Mouse (Mus musculus): ENCODE data around the gene Slc4a4. TPM values are rescaled to one million over a fixed set of nuclear protein-coding genes. Genes with fewer than 3 reads are reported as not detected.

Gene Slc4a4
- 3.8 and 4.0 TPM in 2 replicates for polyA plus RNA-seq (2012; rRNA removed)

DNA sequence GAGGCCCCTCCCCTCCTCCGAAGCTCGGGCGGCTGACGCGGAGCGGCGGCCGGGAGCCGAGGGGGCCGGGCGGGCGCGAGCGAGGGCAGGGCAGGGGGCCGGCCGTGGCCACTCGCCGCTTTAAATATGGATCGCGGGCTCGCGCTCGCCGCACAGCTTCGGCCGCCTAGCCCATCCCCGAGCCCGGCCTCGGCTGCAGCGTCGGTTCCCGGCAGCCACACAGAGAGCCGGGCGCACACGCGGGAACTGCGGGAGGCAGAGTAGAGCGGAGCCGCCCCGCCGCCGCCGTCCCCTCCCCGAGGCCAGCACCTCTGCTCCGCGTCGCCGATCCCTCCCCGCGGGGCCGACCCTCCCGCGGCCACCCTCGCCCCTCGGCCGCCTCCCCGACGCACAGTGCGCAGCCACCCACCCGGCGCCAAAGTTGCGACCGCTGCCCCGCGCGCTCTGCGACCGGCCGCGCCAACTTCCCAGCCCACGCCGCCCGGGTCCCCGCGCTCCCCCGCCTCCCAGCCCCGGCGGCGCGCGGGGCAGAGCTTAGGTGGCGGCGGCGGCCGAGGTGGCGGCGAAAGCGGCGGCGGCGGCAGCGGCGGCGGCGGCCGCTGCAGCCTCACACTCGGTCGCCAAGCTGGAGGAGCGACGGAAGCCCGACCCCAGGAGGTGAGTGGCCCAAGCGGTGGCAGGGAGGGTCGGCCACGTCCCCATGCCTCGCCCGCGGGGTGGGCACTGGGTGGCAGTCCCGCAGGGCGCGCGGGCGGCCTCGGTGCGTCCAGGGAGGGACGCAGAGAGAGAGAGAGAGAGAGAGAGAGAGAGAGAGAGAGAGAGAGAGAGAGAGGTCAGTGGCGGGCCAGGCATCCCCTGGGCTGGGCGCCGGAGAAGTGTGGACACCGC is at the start of gene Slc4a4:
Gene Slc4a4 (plus strand): TSS at position 151 of the 888 bp plus-strand sequence.
- DNase-seq (ENCODE audit: low spot score) = peak; percentile 58

DNA sequence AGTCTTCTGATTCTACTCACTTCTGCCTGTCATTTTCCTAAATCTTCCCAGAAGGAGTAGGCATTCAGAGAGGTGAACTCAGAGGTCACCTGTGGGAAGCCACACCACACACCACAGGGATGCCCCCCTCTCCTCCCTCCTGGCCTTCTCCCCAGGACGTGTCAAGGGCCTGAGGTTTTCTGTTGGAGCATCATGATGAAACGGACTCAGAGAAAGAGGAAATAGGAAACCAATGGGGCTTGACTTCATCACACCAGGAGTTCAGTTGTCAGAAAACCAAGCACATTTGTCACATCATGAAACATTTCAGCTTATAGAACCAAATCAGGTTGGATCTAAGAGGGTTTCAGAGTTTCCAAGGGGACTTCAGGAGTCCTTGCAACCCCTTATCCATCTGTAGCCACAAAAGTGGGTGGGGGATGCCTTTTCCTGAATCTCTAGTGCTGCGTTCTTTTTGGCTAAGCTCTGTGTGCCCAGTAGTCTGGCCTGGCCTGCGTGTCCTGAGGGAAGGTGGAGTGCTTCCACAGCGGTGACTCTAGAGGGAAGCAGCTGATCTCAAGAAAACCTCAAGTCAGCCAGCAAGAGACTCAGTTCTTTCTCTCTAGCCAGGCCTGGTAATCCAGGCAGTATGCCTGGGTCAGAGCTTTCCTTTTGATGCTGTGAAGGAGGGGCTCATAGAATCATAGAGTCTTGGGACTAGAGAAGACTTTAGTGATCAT is 46.4 kb upstream of the Slc4a4 start:
- no peak for DNase-seq (ENCODE audit: low spot score)

DNA sequence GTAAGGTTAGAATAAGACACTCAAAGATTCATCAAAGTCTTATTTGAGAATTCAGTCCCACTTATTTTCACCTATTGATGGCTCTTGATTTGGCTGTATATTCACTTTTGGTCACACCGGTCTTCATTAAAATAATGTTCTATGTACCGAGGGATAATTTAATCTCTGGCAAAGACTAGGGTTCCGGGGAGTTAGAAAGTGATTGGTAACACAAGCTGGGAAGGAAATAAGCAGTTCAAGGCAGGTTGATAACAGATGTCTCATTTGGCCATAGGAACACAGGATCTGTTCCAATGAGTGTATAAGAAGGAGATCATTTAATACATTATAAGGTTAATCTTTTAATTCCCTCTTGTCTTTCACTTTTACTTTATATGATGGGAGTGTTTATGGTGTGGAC is 29.3 kb upstream of the Slc4a4 start:
- no peak for DNase-seq (ENCODE audit: low spot score)

DNA sequence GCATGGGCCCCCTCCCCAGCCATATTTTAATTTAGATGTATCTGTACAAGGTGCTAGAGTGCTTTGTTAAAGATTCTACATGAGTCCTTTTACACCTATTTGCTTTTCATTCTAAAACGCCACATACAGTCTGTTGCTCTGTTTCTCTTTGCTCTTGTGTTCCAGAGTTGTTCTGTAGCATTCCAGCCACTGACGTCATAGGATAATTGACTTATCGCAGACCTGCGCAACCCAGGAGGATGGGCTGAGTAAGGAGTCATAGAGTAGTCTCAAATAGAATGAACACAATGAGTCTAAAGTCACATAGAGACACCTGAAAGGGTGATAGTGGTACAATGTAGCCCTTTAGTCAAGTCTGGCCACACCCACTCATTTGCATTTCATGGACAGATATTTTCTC is 28.8 kb upstream of the Slc4a4 start:
- no peak for DNase-seq (ENCODE audit: low spot score)

DNA sequence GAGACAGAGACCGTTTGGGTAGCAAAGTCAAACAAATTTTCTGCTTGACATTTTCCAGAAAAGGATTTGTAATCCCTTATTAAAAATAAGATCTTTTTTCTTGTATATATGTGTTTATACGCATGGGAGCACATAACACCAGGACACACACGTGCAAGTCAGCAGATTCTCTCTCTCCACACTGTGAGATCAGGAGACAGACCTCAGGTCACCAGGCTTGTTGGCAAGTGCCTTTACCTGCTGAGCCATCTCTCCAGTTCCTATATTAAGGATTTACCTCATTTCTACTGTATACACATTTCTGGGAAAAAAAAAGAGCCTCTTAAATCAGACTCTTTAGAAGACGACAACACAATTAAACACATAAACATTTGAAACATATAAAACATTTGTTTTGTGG is 28.4 kb upstream of the Slc4a4 start:
- no peak for DNase-seq (ENCODE audit: low spot score)

DNA sequence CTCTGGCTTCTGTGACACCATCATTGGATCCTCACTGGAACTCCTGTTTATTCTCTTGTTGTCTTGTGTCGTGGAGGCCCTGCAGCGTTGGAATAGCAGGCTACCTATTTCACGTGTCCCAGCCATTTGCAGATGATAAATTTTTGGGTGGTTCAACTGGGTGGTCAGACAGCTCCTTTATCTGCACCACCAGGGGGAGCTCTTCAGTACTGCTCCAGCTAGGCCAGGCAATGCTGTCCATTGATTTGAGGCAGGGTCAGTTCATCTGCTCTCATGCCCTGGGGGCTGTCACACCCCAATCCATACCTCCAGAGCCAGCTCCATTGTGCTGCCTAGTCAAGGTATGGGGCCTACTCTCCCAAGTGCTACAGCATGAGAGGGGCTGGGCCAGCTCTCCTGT is 24.5 kb upstream of the Slc4a4 start:
- DNase-seq (ENCODE audit: low spot score) = no peak

DNA sequence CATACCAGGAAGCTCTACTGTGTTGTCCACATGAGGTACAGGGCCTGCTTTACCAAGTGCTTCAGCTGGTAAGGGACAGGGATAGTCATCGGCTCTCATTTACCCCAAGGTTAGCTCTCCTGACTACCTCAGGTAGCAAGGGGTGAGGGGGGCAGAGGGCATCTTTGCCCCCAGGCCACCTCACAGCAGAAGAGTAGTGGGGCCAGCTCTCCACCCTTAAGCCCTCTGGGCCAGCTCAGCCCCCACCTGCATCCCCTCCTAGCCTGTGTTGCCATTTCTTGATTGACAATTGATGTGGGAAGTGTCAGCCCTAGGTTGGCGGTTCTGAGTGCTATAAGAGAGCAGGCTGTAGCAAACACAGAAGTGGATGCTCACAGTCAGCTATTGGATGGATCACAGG is 23.8 kb upstream of the Slc4a4 start:
- no peak for DNase-seq (ENCODE audit: low spot score)

DNA sequence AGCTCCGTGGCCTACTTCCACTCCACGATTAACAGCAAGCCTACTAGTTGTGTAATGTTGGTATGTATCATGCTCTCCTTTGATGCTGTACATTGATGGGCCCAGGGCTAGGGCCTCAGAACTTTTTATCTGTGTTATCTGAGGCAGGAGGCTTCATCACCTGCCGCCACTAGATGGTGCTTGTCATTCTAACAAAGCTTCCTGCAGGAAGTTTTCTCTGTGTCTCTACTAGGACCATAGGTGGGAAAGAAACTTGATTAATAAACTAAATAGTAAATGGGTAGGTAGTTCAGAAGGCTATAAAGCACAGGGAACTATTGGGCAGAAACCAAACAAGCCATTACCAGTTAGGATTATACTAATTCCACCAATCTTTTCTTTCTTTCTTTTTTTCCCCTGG is 2.5 kb upstream of the Slc4a4 start:
- no peak for DNase-seq (ENCODE audit: low spot score)

DNA sequence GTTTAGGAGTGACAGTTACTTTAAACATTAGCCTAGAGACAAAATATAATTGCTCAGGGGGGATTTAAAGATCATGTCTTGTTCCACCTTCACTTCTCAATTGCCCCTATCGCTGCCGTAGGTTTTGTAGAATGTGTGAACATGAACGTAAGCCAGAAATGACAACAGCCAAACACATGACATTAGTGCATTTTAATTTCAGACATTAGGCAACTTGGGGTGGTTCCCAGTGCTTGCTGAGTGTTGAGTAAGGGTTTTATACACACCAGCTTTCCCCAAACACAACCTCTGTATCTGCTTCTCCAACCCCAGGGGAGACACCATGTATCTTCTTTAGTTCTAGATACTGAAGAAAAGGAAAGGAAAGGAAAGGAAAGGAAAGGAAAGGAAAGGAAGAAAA is 1.1 kb upstream of the Slc4a4 start:
- DNase-seq (ENCODE audit: low spot score) = no peak

DNA sequence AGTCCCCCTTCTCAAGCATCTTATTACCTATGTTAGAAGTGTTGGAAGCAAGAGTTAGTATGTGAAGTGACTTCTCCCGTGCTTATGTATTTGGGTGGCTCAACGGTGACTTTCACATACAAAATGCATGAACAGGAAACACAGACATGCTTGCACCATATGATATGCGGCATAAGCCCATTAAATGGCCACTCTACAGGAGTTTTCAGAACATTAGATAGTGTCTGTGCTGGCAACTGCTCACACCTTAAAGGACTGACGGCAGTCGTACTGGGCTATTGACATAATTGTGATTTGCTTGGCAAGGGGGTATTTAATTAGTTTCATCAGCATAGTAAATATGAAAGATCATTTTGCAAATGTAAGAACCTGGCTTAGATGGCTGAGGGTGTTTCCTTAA is 674 bp upstream of the Slc4a4 start:
- no peak for DNase-seq (ENCODE audit: low spot score)

DNA sequence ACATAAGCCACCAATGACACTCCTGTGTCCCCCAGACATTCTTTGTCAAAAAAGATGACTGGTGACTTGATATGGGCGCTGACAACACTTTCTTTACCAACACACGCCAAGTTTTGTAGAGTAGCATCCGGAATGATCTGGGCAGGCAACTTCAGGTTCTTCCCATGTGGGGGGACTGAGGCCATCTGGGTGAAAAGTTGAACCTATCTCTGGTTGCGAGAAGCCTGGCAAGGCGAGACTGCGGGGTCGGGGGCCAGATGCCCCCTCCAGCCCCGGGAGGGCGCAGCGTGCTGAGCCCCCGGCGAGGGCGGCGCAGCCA is 310 bp upstream of the Slc4a4 start:
- no peak for DNase-seq (ENCODE audit: low spot score)

DNA sequence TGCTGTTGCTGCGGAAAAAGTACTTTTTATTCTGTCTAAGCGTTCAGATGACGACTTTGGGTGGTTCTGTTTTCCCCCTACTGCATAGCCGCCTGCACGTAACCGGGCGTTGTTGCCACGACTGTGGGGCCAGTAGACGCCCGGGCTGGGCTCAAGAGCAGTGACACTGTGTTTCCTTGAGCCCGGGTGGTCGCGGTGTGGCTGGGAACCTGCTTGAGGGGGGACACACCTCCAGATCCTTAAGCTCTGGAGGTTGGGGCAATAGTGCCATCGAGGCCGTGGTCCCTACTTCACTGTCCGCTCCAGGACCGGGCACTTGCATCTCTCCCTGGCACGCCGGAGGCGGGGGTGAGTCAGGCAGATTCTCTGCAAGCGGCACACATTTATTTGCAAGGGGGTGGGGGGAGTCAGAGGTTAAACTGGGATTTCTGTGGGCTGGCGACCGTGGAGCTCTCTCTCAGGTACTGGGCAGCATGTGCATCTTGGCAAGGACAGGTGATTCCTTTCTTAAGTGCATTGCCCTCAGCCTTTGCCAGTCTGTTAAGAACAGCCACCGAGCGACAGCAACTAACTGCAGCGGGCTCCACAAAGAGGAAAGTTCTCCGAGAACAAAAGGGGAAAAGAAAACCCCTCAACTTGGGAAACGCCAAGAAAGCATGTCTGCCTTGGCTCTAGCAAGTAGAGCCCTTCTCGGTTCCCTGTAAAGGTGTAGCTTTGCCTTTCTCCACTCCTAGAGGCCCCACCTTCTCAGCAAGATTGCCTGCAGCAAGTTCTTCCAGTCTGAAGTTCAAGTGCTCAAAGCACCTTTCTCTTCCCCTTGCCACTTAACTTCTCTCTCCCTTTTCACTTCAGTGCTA is 1.2 kb downstream of the Slc4a4 start:
- DNase-seq (ENCODE audit: low spot score) = peak; percentile 26

DNA sequence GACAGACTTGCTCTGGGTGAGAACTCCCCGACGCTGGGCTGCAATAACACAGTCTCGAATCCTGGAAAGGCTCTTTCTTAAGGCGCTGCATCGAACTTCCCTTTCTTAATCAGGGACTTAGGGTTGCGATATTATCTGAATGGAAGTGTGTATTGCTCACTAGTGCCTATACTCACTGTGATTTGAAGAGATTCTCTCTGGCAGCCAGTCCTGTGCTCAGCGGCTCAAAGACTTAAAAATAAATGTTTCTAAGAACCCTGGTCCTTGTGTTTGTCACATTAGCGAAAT is 1.7 kb downstream of the Slc4a4 start:
- DNase-seq (ENCODE audit: low spot score) = no peak

DNA sequence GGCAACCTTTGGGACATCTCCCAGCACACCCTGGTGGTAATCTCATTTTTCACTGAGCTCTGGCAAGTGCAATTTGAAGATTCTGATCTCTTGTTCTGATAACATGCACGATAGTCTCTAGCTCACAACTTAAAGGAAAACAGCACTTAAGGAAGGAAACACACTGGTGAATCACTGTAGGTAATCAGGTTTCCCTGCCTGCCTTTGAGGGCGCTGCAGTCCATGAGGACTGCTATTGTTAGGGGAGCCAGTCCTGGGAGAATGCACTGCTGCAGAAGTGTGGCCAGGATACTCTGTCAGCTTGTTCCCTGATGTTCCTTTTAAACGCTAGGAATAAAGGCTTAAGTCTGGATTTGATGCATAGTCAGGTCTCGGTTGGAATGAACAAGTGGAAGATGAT is 2.7 kb downstream of the Slc4a4 start:
- no peak for DNase-seq (ENCODE audit: low spot score)

DNA sequence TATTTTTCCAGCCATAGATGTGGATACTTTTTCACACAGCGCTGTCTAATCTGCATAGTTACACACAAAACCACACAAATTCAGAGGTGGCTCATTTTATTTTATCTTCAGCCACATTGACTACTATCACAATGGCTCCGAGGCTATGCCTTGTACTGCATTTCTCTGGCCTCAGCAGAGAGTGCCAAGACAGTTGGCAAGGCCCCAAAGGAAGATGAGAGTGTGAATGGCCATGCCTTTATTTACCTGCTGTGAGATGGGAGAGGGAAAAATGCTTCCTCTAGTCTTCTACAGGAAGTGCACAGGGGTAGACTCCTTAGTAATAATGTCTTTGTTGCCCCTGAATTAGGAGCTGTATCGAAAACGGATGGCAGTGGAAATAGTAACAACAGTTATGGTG is 3.5 kb downstream of the Slc4a4 start:
- no peak for DNase-seq (ENCODE audit: low spot score)

DNA sequence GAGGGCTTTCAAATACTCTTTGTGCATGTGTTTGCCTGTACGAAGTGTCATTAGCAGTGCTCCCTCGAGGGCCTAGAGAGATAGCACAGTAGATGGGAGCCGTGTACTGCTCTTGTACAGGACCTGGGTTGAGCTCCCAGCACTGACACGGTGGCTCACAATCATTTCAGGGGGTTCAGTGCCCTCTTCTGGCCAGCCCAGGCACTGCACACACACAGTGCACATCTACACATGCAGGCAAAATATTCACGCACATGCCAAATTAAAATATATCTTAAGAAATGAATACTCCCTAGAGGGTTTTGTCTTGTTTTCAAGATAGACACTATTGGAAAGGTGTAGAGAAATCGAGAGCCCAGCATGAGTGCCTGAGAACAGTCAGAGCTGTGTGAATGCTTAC is 10.0 kb downstream of the Slc4a4 start:
- DNase-seq (ENCODE audit: low spot score) = no peak

DNA sequence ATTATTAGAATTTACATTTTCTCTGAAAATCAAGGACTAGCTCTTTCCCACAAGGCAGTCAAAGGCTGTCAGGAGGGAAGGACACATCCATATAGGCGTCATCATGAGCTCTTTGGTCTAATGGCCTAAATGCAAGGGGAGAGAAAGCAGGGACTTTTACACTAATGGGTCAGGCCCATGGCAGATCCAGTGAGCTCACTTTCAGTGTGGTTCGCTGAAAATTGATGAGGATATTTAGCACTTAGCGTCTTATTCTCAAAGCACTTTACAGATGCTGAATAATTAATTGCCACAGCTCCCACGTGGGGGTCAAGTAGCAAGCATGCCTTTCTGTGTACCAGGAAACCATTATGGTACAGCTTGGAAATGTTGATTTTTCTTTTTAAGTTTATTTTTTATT is 16.5 kb downstream of the Slc4a4 start:
- DNase-seq (ENCODE audit: low spot score) = no peak

DNA sequence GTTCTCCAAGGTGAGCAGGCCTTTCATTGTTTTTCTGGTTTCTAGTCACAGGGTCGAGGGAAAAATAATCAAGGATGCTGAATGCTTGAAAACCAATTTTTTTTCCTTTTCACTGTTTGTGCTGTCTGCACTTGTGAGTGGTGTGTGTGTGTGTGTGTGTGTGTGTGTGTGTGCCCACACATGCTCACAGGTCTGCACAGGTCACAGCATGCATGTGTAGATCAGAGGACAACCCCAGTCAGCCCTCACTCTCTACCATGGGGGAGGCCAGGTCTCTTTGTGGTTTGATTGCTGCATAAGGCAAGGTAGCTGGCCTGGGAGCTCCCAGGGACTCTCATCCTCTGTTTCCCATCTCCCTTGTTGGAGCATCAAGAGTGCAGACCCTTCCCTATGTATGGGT is 16.9 kb downstream of the Slc4a4 start:
- DNase-seq (ENCODE audit: low spot score) = no peak

DNA sequence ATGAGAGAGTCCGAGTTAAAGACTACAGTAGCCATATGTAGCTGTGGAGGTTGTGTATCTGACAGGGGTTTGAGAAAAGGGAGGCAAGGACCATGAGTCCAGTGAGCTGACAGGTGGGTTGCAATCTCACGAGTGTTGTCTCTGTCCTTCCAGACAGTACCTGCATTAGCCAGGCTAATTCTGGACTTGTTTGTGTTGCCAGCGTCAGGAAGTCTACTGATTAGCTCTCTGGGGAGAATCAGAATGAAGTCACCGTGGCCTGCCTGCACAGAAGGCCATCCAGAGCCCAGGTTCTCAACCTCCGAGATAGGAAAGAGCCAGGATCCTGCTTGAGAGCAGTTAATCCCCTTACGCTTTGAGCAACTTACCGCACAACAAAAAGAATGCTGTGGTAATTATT is 18.2 kb downstream of the Slc4a4 start:
- no peak for DNase-seq (ENCODE audit: low spot score)

DNA sequence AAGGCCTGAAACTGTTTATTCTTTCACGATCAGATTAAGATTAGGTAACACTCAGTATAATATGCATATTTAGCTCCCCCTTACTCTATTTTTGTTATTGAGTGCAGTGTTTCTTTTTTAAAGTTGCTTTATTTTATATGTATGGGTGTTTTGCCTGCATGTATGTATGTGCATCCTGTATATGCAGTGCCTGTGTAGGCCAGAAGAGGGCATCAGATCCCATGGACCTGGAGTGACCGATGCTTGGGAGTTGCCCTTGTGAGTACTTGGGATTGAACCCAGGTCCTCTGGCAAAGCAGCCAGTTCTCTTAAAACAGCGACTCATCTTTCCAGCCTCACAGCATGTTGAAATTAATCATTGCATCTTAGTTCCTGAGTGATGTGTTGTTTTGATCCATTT is 21.0 kb downstream of the Slc4a4 start:
- DNase-seq (ENCODE audit: low spot score) = no peak

DNA sequence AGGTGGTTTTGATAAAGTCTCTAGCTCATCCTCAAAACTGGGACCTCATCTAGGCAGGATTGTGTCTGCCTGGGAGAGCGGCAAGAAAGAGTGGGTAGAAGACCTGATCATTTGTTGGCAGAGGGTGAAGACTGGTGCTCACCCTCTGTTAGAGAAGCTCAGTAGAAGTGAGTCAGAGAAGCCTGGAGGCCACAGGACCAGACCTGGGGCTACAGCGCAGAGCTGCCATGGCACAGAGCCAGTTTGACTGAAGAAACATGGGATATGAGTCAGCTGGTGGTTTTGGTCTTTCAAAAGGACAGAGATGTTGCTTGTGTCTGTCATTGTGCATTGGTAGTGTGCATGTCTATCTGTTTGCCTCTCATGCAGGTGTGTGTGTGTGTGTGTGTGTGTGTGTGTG is 26.0 kb downstream of the Slc4a4 start:
- DNase-seq (ENCODE audit: low spot score) = no peak

DNA sequence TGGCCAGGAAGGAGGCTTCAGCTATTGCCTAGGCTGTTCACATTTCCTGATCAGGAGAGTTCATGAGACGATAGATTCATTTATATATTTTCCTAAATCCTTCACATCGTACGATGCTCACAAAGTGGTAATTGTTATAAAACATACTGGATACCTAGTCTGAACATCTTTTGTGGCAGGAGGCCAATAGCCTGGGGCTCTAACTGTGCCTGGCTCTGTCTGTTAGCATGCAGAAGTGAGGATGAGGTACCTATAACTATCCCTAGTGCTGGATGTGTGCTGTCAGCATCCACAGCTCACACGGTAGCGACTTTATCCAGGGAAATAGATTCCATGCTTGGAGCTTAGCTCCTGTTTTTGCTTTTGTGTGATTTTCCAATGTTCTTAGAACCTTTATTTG is 28.5 kb downstream of the Slc4a4 start:
- DNase-seq (ENCODE audit: low spot score) = no peak

DNA sequence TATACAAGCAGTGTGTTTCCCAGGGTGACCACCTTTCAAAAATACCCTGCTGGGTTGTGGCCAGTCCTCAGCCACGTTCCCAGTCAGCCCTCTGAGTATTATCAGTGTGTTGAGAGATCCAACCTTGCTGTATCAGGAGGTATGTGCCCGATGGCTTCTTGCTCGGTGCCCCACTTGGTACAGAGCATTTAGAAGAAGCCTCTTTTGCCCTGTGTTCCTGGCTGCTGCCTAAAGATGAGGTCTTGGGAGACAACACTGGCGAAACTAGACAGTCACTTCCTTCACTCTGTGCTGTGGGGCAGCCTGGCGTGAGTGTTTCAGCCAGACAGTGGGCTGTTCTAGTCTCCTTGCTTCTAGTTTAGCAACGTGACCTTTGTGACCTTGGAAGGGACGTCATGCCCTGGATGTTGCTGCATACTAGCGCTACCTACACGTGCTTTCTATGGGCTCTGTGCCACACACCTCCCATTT is 29.9 kb downstream of the Slc4a4 start:
- DNase-seq (ENCODE audit: low spot score) = no peak
